Mouse (Mus musculus) left cerebral cortex, adult 8-10 months (tissue): Measurements from ENCODE around the gene Map7. TPM values are rescaled to one million over a fixed set of nuclear protein-coding genes. Genes with fewer than 3 reads are reported as not detected.

Experiments used
- microRNA-seq, 2 experiments: library from miRNA; unstranded; fragments of <30 nt; microRNA quantifications; one replicate each; pipeline ENCODE4 v1.2.0; 2022
- total RNA-seq, 4 experiments: library from RNA; stranded (reverse); gene quantifications; 2 replicates each; pipeline ENCODE4 v1.2.4; 2022

The Map7 gene
- total RNA-seq, 4 experiments from 2014 or later: 124 to 135 (median 130) TPM

Small RNAs within 50 kb of the gene (microRNA-seq; reads per million reads assigned to microRNA genes)
- gene Mir6413: 0 reads per million in 2 experiments

Other genes starting within 250 kb of the Map7 start
- 10 to 100 TPM; 24.3 to 28.5 (median 26.6) TPM for gene Pex7, start 240.8 kb upstream of the Map7 start, total RNA-seq
- 10 to 100 TPM; 44.2 to 58.0 (median 49.3) TPM for gene Map3k5, start 214.0 kb upstream of the Map7 start, total RNA-seq
- gene Bclaf1, start 164.0 kb downstream of the Map7 start, total RNA-seq: 100 to 1,000 TPM; 121 to 128 (median 124) TPM
- under 1 TPM; 0.41 to 0.63 (median 0.54) TPM for gene Mtfr2, start 199.3 kb downstream of the Map7 start, total RNA-seq